Mouse (Mus musculus) gastrocnemius, adult 8-10 months (tissue): Measurements from ENCODE around the gene Pold1. TPM values are rescaled to one million over a fixed set of nuclear protein-coding genes. Genes with fewer than 3 reads are reported as not detected.
A peak's percentile ranks its signal among the peaks of the same experiment; 100 is the strongest.

Experiments used
- DNase-seq, 2 experiments: peaks; one replicate each; pipeline ENCODE4 v3.0.0; 2022; ENCODE audit warnings: low spot score in 2 of 2
- microRNA-seq: library from miRNA; unstranded; fragments of <30 nt; microRNA quantifications from one replicate; pipeline ENCODE4 v1.2.0, GENCODE M21; 2022
- total RNA-seq, 4 experiments: library from RNA; stranded (reverse); gene quantifications; 2 replicates each; pipeline ENCODE4 v1.2.4; 2022

Gene Pold1
- total RNA-seq, 4 experiments from 2014 or later: 4.6 to 5.9 (median 5.4) TPM

DNA sequence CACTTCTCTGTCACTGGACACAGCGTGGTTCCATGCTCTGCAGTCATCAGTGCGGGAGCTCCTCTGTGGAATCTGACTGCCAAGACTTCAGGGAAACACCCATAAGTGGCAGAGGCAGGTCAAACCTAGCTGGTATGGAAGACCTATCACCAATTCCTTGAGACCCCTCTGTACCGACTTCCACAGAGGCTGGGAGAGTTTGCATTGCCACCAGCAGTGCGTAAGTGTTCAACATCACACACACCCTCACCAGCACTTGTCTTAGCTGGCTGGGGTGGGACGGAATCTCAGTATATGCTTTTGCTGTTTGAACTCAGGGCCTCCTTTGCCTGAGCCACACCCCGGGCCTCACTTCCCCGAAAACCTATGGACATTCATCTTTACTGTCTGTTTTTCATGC lies 60.7 kb downstream of the Pold1 start:
- no peak for DNase-seq

DNA sequence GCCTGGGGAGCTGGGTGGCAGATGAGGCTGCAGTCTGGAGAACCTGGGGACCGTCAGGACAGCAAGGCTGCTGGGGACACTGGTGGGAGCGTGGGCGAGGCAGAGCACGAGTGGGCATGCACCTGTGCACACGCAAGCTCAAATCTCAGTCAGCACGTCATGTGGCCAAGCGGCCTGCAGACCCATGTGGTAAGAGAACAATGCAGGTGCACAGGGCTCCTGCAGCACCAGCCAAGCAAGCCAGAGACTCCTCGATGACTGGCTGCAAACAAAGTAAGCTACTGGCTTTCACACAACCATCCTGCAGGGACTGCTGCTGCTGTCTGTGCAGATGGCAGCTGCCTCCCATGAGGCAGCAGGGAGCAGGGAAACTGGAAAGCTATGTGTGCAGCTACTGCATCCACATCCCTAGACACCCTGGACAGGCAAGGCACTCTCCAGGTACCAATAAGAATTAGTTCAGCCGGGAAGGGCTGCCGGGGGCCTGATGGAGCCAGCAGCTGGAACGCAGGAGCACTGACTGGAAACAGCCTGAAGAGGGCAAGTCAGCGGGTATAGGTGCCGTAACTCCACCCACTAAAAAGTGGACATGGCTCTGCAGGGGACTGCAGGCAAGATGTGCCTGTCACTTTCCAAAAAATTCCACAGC lies 61.6 kb downstream of the Pold1 start:
- peak in 1 of 2 experiments; percentile 2 for DNase-seq

DNA sequence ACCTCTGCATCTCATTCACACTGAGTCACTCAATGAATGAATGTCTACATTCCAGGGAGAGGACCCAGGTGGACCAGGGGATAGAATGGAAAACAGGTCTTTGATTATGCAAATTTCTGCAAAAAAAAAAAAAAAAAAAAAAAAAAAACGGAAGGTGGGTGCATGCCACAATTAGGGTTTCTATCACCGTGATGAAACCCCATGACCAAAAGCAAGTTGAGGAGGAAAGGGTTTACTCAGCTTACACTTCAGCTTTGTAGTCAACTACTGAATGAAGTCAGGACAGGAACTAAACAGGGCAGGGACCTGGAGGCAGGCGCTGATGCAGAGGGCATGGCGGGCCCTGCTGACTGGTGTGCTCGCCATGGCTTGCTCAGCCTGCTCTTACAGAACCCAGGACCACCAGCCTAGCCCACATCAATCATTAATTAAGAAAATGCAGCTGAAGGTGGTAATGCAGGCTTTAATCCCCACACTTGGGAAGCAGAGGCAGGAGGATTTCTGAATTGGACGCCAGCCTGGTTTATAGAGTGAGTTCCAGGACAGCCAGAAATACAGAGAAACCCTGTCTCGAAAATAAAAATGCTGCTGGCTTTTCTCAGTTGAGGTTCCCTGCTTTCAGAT lies 63.0 kb downstream of the Pold1 start:
- DNase-seq: no peak

DNA sequence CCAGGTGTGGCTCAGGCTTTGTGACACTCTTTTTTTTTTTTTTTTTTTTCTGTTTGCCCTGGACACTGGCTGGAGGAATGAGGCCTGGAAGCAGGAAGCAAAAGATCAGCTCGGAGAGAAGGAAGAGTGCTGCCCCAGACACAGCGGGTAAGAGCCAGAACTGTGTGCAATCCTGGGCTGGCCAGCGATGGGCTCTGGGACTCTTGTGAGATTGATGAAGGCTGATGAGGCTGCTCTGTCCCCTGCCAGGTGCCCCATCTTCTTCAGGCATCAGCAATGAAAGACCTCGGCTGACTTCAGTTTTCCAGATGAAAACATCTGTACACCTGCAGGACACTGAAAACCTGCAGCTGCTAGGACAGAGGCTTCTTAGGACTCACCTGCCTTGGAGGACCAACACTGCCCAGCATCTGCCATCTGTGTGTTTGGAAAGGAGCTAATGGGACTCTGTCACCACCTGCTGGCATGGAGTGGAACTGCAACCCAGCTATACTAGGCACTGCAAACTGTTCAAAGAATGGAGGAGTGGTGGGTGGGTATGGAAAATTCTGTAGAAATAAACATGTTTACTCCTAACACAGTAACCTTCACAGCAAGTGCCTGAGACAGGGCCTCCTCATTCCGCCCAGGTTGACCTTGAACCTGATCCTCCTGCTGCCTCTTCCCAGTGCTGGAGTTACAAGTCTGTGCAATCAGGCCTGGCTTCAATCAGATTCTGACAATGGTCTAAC lies 63.6 kb downstream of the Pold1 start:
- DNase-seq: peak in 1 of 2 experiments; percentile 42

DNA sequence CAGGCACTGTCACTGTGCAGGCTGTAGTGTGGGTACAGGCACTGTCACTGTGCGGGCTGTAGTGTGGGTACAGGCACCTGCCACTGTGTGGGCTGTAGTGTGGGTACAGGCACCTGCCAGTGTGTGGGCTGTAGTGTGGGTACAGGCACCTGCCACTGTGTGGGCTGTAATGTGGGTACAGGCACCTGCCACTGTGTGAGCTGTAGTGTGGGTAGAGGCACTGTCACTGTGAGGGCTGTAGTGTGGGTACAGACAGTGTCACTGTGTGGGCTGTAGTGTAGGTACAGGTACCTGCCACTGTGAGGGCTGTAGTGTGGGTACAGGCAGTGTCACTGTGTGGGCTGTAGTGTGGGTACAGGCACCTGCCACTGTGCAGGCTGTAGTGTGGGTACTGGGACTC lies 64.5 kb downstream of the Pold1 start:
- DNase-seq: no peak

DNA sequence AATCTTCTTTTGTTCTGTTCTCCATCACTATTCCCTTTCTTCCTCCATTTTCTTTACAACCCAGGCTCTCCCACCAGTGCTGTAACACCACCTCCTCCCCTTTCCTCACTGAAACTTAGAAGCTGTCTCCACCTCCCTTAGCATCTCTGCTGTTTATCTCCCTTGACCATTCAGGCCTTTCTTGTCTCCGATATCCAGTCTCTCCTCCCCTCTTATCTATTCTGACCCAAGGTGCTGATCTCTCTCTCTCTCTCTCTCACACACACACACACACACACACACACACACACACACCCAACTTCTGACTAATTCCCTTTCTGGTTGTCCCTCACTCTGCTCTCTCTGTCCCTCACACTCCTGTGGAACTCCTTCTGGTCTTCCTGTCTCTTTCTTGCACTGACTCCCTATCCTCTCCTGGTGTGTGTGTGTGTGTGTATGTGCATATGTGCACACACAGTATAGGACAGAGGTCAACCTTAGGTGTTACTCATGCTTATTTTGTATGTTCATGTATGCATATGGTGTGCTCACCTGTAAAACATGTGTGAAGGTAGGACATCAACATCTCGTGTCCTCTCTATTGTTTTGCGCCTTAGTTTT lies 65.7 kb downstream of the Pold1 start:
- DNase-seq: no peak

Small RNA genes within 50 kb of the gene (microRNA-seq; reads per million reads assigned to microRNA genes)
- not detected for gene Mir7053

Other genes with a start within 250 kb of the Pold1 start
- 1 to 10 TPM in 2 of 4 experiments, under 1 TPM in 2; 0.53 to 1.3 (median 0.99) TPM for gene Clec11a, start 241.9 kb downstream of the Pold1 start, total RNA-seq
- gene Shank1, start 238.6 kb downstream of the Pold1 start, total RNA-seq: under 1 TPM; 0.17 to 0.43 (median 0.34) TPM
- 1 to 10 TPM; 3.2 to 7.0 (median 5.2) TPM for gene Syt3, start 164.7 kb downstream of the Pold1 start, total RNA-seq
- not detected for gene 1700008O03Rik, start 163.0 kb downstream of the Pold1 start, total RNA-seq
- gene Lrrc4b, start 119.8 kb downstream of the Pold1 start, total RNA-seq: under 1 TPM; 0.10 to 0.27 (median 0.11) TPM
- under 1 TPM in 1 of 4 experiments, not detected in 3; 0.29 TPM for gene Aspdh, start 83.5 kb downstream of the Pold1 start, total RNA-seq
- gene Josd2, start 80.9 kb downstream of the Pold1 start, total RNA-seq: 10 to 100 TPM; 48.9 to 66.1 (median 56.3) TPM
- 10 to 100 TPM; 48.6 to 53.7 (median 51.8) TPM for gene Emc10, start 52.3 kb downstream of the Pold1 start, total RNA-seq
- gene Fam71e1, start 52.3 kb downstream of the Pold1 start, total RNA-seq: 1 to 10 TPM; 3.4 to 5.4 (median 4.4) TPM
- gene Mybpc2, start 24.2 kb downstream of the Pold1 start, total RNA-seq: 1,000 to 10,000 TPM; 5,017 to 5,674 (median 5,484) TPM
- gene Spib, start 16.8 kb downstream of the Pold1 start, total RNA-seq: not detected
- gene Nr1h2, start 5.1 kb upstream of the Pold1 start, total RNA-seq: 10 to 100 TPM; 38.0 to 45.8 (median 40.1) TPM
- gene Napsa, start 23.5 kb upstream of the Pold1 start, total RNA-seq: under 1 TPM in 3 of 4 experiments, not detected in 1; 0.22 to 0.46 (median 0.40) TPM
- gene Kcnc3, start 41.8 kb upstream of the Pold1 start, total RNA-seq: 1 to 10 TPM; 3.6 to 5.1 (median 4.5) TPM
- 10 to 100 TPM; 38.7 to 58.3 (median 42.5) TPM for gene Myh14, start 122.0 kb upstream of the Pold1 start, total RNA-seq
- not detected for gene Izumo2, start 159.9 kb upstream of the Pold1 start, total RNA-seq
- gene Vrk3, start 199.6 kb upstream of the Pold1 start, total RNA-seq: 10 to 100 TPM; 19.9 to 23.5 (median 21.6) TPM
- gene Zfp473, start 202.2 kb upstream of the Pold1 start, total RNA-seq: under 1 TPM in 1 of 4 experiments, not detected in 3; 0.13 TPM